Mouse (Mus musculus) heart, postnatal 0 days (tissue): ENCODE results near the gene Tigar. TPM values are rescaled to one million over a fixed set of nuclear protein-coding genes. Genes with fewer than 3 reads are reported as not detected.

Experiments used
- ATAC-seq: fragments of 200-750 bp; cut with Nextera tagmentation; 2 replicates; pipeline ENCODE4 v1.8.0; 2017; ENCODE audit warnings: low read depth, moderate number of reproducible peaks, moderate library complexity; ENCODE audit not compliant: insufficient read depth
- DNase-seq: peaks from one replicate; pipeline ENCODE4 v3.0.0-alpha.2; 2016; ENCODE audit warnings: low spot score
- H3K27ac ChIP-seq: fragments of 300-500 bp; sonication (generic); 2 replicates; pipeline ENCODE4 v1.5.1; 2014; ENCODE audit warnings: low read depth, mild to moderate bottlenecking
- H3K27me3 ChIP-seq: fragments of 300-500 bp; sonication (generic); 2 replicates; pipeline ENCODE4 v1.6.1; 2014; ENCODE audit warnings: low read length, mixed read lengths; ENCODE audit not compliant: control insufficient read depth, insufficient read depth
- H3K36me3 ChIP-seq: fragments of 300-500 bp; sonication (generic); replicated peaks from 2 replicates; pipeline ENCODE4 v1.6.1; 2014; ENCODE audit warnings: low read length, mixed read lengths; ENCODE audit not compliant: control insufficient read depth, insufficient read depth
- H3K4me1 ChIP-seq: fragments of 300-500 bp; sonication (generic); 2 replicates; pipeline ENCODE4 v1.6.1; 2014; ENCODE audit warnings: antibody characterized with exemption; ENCODE audit not compliant: control insufficient read depth, insufficient read depth
- H3K4me2 ChIP-seq: fragments of 300-500 bp; sonication (generic); 2 replicates; pipeline ENCODE4 v1.6.1; 2014; ENCODE audit warnings: low read depth, mild to moderate bottlenecking, low read length, moderate library complexity
- H3K4me3 ChIP-seq: fragments of 300-500 bp; sonication (generic); 2 replicates; pipeline ENCODE4 v1.5.1; 2014; ENCODE audit warnings: low read depth, low read length
- H3K9ac ChIP-seq: fragments of 300-500 bp; sonication (generic); replicated peaks from 2 replicates; pipeline ENCODE4 v1.6.1; 2014; ENCODE audit warnings: low read depth, low read length, mixed read lengths
- H3K9me3 ChIP-seq: fragments of 300-500 bp; sonication (generic); replicated peaks from 2 replicates; pipeline ENCODE4 v1.6.1; 2016; ENCODE audit warnings: low read length; ENCODE audit not compliant: control insufficient read depth
- CTCF ChIP-seq: IDR thresholded peaks from 2 replicates; pipeline ENCODE4 v1.5.1; 2016; ENCODE audit warnings: antibody characterized with exemption, control low read depth, low read depth
- EP300 ChIP-seq: IDR thresholded peaks from 2 replicates; pipeline ENCODE4 v1.6.1; 2016; ENCODE audit warnings: antibody characterized with exemption, low read depth
- WGBS: fragments of 180-500 bp; shearing (Covaris S2); extraction: QIAGEN DNeasy Blood & Tissue Kit; methylation state at CpG from one replicate; pipeline ENCODE4 v1.1.7; 2014; 5-methylcytosine and 5-hydroxymethylcytosine counted together
- polyA plus RNA-seq: library from polyadenylated mRNA; unstranded; fragments of >200 nt; fragmentation: Nextera tagmentation; extraction: Ambion mirVana; gene quantifications from 2 replicates; pipeline ENCODE4 v1.2.1, GENCODE M21; 2015
- total RNA-seq: library from RNA; depleted of rRNA; stranded (reverse); fragments of >200 nt; gene quantifications from 2 replicates; pipeline ENCODE4 v1.2.3, GENCODE M21; 2014; ENCODE audit warnings: low replicate concordance

Tigar gene
- total and polyA plus RNA-seq, 2 experiments from 2014 or later = 15.6 to 21.1 TPM

DNA sequence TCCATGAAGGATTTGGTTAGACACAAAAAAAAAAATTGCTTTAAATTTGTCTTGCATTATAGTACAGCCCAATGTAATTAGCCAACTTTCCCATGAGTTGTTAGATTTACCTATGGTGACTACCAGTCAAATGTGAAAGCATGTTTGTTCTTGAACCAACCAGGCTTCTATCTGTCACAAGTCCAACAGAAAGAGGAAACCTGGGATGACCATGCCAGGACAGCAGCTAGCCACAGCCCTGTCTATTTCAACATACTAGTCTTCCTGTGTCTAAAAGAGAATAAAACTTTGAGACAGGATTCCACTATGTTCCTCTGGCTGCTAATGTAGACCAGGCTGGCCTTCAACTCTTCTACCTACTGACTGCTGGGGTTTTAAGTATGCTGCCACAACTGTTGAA, 1.9 kb downstream of the Tigar start:
- H3K9ac ChIP-seq = no peak overlapping the region
- ATAC-seq (no peak), DNase-seq (no peak)
- no peaks in the 10 kb centered on the region for H3K9me3 ChIP-seq
- H3K36me3 ChIP-seq = peaks cover 4% of the 10 kb centered on the region; the same call in 1 of the 2 replicates
- H3K4me2 ChIP-seq = no peak overlapping the region
- H3K27me3 ChIP-seq = no peaks in the 10 kb centered on the region
- TF ChIP-seq EP300 (no peak), CTCF (no peak)
- H3K27ac ChIP-seq = no peak overlapping the region
- H3K4me1 ChIP-seq = peaks cover 20% of the 10 kb centered on the region
- no peak overlapping the region for H3K4me3 ChIP-seq

DNA sequence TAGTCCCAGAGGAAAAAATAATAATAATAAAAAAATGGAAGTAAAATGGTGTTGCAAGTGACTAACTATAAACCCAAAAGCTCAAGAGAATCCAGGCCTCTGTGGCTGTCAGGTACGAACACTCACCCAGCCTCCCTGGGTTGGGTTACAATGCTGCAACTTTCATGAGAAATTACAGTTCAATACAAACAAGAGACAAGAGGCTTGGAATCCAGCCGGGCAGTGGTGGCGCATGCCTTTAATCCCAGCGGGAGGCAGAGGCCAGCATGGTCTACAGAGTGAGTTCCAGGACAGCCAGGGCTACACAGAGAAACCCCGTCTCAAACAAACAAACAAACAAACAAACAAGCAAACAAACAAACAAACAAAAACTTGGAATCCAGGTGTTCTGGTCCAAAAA, 2.6 kb downstream of the Tigar start:
- Histone ChIP-seq H3K4me3 (no peak overlapping the region), H3K4me1 (peaks cover 20% of the 10 kb centered on the region), H3K27me3 (no peaks in the 10 kb centered on the region), H3K36me3 (peaks cover 9% of the 10 kb centered on the region; the same call in 1 of the 2 replicates), H3K4me2 (no peak overlapping the region), H3K9ac (no peak overlapping the region), H3K9me3 (no peaks in the 10 kb centered on the region), H3K27ac (peak overlapping the region; percentile 68)
- 67% methylated on average over 5 of the region's 5 CpGs for WGBS
- TF ChIP-seq EP300 (no peak), CTCF (no peak)
- no peak for DNase-seq
- ATAC-seq = no peak

DNA sequence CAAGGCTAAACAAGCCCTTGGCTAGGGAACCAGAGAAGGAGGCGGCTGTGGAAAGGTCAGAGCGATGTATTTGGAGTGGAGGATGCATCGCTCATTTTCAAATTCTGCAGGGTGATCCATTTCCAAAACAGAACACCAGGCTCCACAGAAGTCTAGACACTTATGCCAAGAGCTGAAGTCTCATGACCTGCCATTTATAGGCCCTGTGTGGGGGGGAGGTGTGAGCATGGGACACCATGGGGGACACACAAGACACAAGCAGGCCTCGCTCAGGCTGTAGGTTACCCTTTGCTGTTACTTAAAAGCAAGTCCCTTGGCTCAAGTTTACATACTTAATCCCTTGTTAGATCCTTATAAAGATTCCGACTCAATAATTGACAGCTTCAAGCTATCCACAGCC, 3.2 kb downstream of the Tigar start:
- Histone ChIP-seq H3K4me1 (peaks cover 20% of the 10 kb centered on the region), H3K9me3 (no peaks in the 10 kb centered on the region), H3K4me2 (peak overlapping the region; percentile 21; the same call in 1 of the 2 replicates), H3K27me3 (no peaks in the 10 kb centered on the region), H3K9ac (no peak overlapping the region), H3K36me3 (peaks cover 9% of the 10 kb centered on the region; the same call in 1 of the 2 replicates), H3K27ac (peak overlapping the region; percentile 68), H3K4me3 (no peak overlapping the region)
- peak; percentile 12 for DNase-seq
- WGBS = 50% methylated on average over 5 of the region's 5 CpGs
- no peak for TF ChIP-seq CTCF
- 0 out of 2 replicates have a peak, but pooled peaks have one; percentile 34 for TF ChIP-seq EP300
- ATAC-seq = no peak

GRCm38 (mm10) chr6:127105107-127105506, 4.2 kb downstream of the Tigar start:
- H3K4me2 ChIP-seq = no peak overlapping the region
- no peaks in the 10 kb centered on the region for H3K9me3 ChIP-seq
- TF ChIP-seq CTCF = peak; percentile 60
- TF ChIP-seq EP300 = no peak
- H3K4me1 ChIP-seq = peaks cover 19% of the 10 kb centered on the region
- 69% methylated on average over 6 of the region's 6 CpGs for WGBS
- DNase-seq = no peak
- 0 out of 2 replicates have a peak overlapping the region, but pooled peaks have one; percentile 68 for H3K27ac ChIP-seq
- no peak for ATAC-seq
- H3K9ac ChIP-seq = no peak overlapping the region
- H3K36me3 ChIP-seq = peaks cover 14% of the 10 kb centered on the region; the same call in 1 of the 2 replicates
- H3K4me3 ChIP-seq = no peak overlapping the region
- H3K27me3 ChIP-seq = no peaks in the 10 kb centered on the region

DNA sequence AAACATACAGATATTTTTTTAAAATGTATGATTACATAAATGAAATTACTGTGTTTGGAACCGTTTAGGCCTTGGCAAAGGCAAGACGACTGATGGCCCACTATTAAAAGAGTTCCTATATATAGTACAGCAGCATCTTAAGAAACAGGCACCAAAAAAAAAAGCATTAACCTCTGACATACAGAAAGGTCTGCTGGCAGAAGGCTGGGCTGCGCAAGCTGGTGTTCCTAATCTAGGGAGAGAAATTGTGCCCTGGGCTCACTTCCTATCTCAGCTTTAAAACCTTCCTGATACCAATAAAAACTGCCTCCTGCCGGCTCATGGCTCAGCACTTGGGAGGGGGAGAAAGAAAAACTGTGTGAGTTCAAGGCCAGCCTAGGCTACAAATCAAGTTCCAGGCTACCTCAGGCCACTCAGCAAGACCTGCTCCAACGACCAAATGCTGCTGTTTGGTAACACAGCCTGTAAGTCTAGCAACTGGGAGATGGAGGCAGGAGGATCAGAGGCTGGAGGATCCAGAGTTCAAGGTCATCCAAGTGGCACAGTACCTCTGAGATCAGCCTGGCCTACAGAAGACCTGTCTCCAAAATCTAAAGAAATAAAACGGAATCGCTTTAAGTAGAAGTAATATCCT, 4.8 kb downstream of the Tigar start:
- TF ChIP-seq CTCF = no peak
- TF ChIP-seq EP300 = no peak
- WGBS = 70% methylated on average over 7 of the region's 7 CpGs
- Histone ChIP-seq H3K36me3 (peaks cover 14% of the 10 kb centered on the region; the same call in 1 of the 2 replicates), H3K27me3 (no peaks in the 10 kb centered on the region), H3K9ac (no peak overlapping the region), H3K27ac (no peak overlapping the region), H3K4me2 (no peak overlapping the region), H3K4me3 (no peak overlapping the region), H3K9me3 (no peaks in the 10 kb centered on the region), H3K4me1 (peaks cover 13% of the 10 kb centered on the region)
- ATAC-seq (no peak), DNase-seq (no peak)
